Mouse (Mus musculus) T-helper 17 cell (primary cell): ENCODE measurements at regions not wholly inside any gene's neighbourhood (a gene's known extent, or its start where the extent isn't known, plus 50 kb on each side); places are given as distances from the start of the nearest gene placed in this dataset.

Experiments
- in situ Hi-C, 2 experiments: fragments of 300-600 bp; cut with MboI, MseI; formaldehyde crosslinking; loops; 1 replicate in 1 of 2; 2 replicates in 1 of 2; pipeline ENCODE4 v1.15.1; 2025; ENCODE audit warnings: high pct_unique_total_duplicates in 2 of 2

- in situ Hi-C loops, result loop anchor here in 1 of 2 experiments (10.0 kb wide), 1 partner anchor 389 kb away; no protein-coding TSS in a partner anchor
Observed at GRCm38 (mm10) chr13:43724161-43724560, 60.4 kb upstream of the Cd83 start.

GRCm38 (mm10) chr13:43725698-43726097 lies 58.9 kb upstream of the Cd83 start:
- in situ Hi-C loops, result loop anchor here (5.0 to 25.0 kb wide), 3 partner anchors 128 to 538 kb away; no protein-coding TSS in a partner anchor

GRCm38 (mm10) chr13:43726895-43727341 lies 57.7 kb upstream of the Cd83 start:
- in situ Hi-C loops, result loop anchor here (5.0 to 25.0 kb wide), 3 partner anchors 130 to 540 kb away; no protein-coding TSS in a partner anchor

GRCm38 (mm10) chr13:43729617-43730016 lies 55.0 kb upstream of the Cd83 start:
- in situ Hi-C loops, result loop anchor here (5.0 to 25.0 kb wide), 3 partner anchors 132 to 542 kb away; no protein-coding TSS in a partner anchor

- in situ Hi-C loops, result loop anchor here in 1 of 2 experiments (25.0 kb wide), 1 partner anchor 546 kb away; no protein-coding TSS in a partner anchor
Observed at GRCm38 (mm10) chr13:43733061-43733460, 51.5 kb upstream of the Cd83 start.

- in situ Hi-C loops, result loop anchor here in 1 of 2 experiments (25.0 kb wide), 1 partner anchor 547 kb away; no protein-coding TSS in a partner anchor
Observed at GRCm38 (mm10) chr13:43734641-43735040, 49.9 kb upstream of the Cd83 start.
